Mouse (Mus musculus) testis, postnatal 14 days (tissue): ENCODE data around the gene Usp9y.

Experiments
- DNase-seq: peaks from one replicate; pipeline ENCODE4 v3.0.0; 2021; ENCODE audit warnings: low spot score

Gene Usp9y

DNA sequence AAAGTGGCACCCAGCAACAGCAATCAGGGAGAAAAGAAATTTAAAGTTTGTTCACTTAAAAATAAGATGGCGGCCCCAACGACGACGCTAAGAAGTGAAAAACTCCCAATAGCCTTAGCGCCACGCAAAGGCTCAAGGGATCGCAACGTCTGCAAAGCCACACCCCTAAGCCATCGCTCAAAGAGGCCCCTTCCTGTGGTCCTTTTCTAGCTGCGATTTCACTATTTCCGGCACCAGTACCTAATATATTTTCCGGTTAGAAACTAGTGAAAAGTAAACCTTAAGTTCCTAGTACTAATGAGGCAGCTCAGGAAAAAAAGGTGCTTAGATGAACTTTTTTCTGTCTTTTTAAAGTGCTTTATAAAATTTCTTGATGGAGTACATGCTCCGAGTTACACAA, at the start of gene Usp9y:
TSS of gene Usp9y (minus strand) at position 101 of the 400 bp plus-strand sequence.
- DNase-seq = peak; percentile 76

DNA sequence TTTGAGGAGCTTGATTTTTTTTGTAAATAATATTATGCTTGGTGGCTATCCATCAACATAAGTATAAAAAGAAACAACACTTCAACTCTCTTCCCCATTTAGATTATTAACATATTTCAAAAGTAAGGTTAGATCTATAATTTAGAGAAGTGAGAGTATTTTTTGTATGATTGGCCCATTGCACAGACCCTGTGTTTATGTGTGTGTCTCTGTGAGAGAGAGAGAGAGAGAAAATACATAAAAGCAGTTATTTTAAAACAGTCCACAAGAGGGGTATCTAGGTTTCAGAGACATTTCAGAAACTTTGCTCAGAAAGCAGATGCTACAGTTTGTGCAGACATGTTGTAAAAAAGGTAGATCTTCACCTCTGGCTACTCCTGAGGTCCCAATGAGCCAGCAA, 165.9 kb downstream of the Usp9y start:
- DNase-seq = no peak

DNA sequence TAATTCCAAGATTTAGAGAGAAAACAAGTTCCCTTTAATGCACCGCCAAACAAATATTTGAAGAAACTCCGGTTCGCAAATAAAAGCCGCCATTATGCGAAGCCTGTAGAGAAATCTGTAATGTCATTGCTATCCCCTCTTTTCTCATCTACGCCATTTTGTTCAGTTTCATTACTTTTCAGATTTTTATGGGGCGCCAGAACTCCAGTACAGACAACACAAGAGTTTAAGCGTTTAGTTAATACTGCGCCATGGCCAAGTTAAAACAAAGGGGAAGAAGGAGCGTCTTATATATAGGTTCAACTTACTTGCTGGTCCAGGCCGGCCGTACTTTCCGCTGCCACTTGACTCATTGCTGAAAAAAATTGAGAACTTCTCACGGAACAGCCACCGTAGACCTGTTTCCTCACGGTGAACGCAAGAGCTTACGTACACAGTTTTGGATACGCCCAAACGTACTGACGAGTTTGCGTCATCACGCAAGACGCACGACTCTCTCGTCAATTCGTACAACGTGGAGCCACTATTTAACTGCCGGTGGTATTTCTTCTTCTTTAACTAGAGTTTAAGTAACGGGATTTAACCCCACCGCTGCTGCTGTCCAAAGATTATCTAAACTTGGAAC, 173.3 kb downstream of the Usp9y start, which contains the start of gene Ddx3y:
TSS of gene Ddx3y (minus strand) at position 459 of the 625 bp plus-strand sequence.
- peak; percentile 77 for DNase-seq

DNA sequence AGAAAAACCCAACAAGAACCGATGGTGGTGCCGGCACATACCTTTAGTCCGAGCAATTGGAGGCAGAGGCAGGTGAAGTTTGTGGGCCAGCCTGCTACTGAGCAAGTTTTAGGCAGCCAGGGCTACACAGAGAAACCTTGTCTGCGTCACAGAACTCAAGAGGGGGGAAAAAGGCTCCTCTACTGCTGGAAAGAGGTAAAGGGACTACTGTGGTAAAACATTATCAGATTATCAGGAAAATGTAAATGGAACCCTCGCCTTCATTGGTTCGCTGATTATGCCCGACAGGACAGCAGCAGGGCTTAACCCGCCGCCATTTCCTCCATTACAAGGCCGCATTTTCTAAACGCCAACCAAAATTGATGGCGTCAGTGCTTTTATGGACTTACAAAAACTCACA, 173.8 kb downstream of the Usp9y start:
- peak; percentile 8 for DNase-seq
